Mouse (Mus musculus) forebrain, embryonic 12.5 days (tissue): ENCODE results near the gene Ccp110. TPM values are rescaled to one million over a fixed set of nuclear protein-coding genes. Genes with fewer than 3 reads are reported as not detected.
A peak's percentile ranks its signal among the peaks of the same experiment; 100 is the strongest.

Source experiments
- ATAC-seq: fragments of 200-750 bp; cut with Nextera tagmentation; 2 replicates; pipeline ENCODE4 v1.8.0; 2017; ENCODE audit warnings: moderate TSS enrichment; ENCODE audit not compliant: low FRiP score
- H3K27ac ChIP-seq: fragments of 300-500 bp; sonication (generic); 2 replicates; pipeline ENCODE4 v1.5.1; 2016; ENCODE audit warnings: mild to moderate bottlenecking
- H3K27me3 ChIP-seq: fragments of 300-500 bp; sonication (generic); 2 replicates; pipeline ENCODE4 v1.6.1; 2016; ENCODE audit warnings: mild to moderate bottlenecking
- H3K36me3 ChIP-seq: fragments of 300-500 bp; sonication (generic); replicated peaks from 2 replicates; pipeline ENCODE4 v1.6.1; 2016; ENCODE audit warnings: mild to moderate bottlenecking
- H3K4me1 ChIP-seq: fragments of 300-500 bp; sonication (generic); 2 replicates; pipeline ENCODE4 v1.6.1; 2016
- H3K4me2 ChIP-seq: fragments of 300-500 bp; sonication (generic); 2 replicates; pipeline ENCODE4 v1.6.1; 2016; ENCODE audit warnings: mild to moderate bottlenecking, moderate library complexity
- H3K4me3 ChIP-seq: fragments of 300-500 bp; sonication (generic); replicated peaks from 2 replicates; pipeline ENCODE4 v1.5.1; 2016; ENCODE audit warnings: mild to moderate bottlenecking
- H3K9ac ChIP-seq: fragments of 300-500 bp; sonication (generic); 2 replicates; pipeline ENCODE4 v1.6.1; 2016; ENCODE audit warnings: mild to moderate bottlenecking
- H3K9me3 ChIP-seq: fragments of 300-500 bp; sonication (generic); 2 replicates; pipeline ENCODE4 v1.6.1; 2016
- WGBS: fragments of 180-500 bp; shearing (Covaris S2); methylation state at CpG from one replicate; pipeline ENCODE4 v1.1.7; 2016; 5-methylcytosine and 5-hydroxymethylcytosine counted together
- polyA plus RNA-seq: library from polyadenylated mRNA; unstranded; fragments of >200 nt; fragmentation: Nextera tagmentation; extraction: Ambion mirVana; gene quantifications from 2 replicates; pipeline ENCODE4 v1.2.1, GENCODE M21; 2016

Ccp110 gene
- polyA plus RNA-seq, result 44.8 and 57.6 TPM in 2 replicates

- H3K4me3 ChIP-seq, result peak within 1 kb of the TSS; percentile 86
- peak within 1 kb of the TSS; percentile 70 for H3K27ac ChIP-seq
- under 1% methylated on average over 48 of the region's 48 CpGs for WGBS
- H3K36me3 ChIP-seq, result peaks cover 15% of the 10 kb centered on the region
- no peaks in the 10 kb centered on the region for H3K9me3 ChIP-seq
- H3K9ac ChIP-seq, result peak within 1 kb of the TSS; percentile 80
- peaks cover 15% of the 10 kb centered on the region for H3K4me1 ChIP-seq
- ATAC-seq, result peak; percentile 97
- H3K4me2 ChIP-seq, result peak within 1 kb of the TSS; percentile 77
- H3K27me3 ChIP-seq, result peaks cover 2% of the 10 kb centered on the region; the same call in 1 of the 2 replicates
Measured at GRCm38 (mm10) chr7:118712228-118713173, at the start of gene Ccp110. Gene Ccp110, plus strand, starts transcription at chr7:118712552.

GRCm38 (mm10) chr7:118667773-118668172, 44.6 kb upstream of the Ccp110 start:
- Histone ChIP-seq H3K36me3 (no peaks in the 10 kb centered on the region), H3K27ac (no peak overlapping the region), H3K4me3 (no peak overlapping the region), H3K4me1 (no peaks in the 10 kb centered on the region), H3K27me3 (no peaks in the 10 kb centered on the region), H3K9me3 (peaks cover 8% of the 10 kb centered on the region; the same call in 1 of the 2 replicates), H3K4me2 (no peak overlapping the region), H3K9ac (no peak overlapping the region)
- no peak for ATAC-seq
- WGBS, result 98% methylated on average over 2 of the region's 2 CpGs

DNA sequence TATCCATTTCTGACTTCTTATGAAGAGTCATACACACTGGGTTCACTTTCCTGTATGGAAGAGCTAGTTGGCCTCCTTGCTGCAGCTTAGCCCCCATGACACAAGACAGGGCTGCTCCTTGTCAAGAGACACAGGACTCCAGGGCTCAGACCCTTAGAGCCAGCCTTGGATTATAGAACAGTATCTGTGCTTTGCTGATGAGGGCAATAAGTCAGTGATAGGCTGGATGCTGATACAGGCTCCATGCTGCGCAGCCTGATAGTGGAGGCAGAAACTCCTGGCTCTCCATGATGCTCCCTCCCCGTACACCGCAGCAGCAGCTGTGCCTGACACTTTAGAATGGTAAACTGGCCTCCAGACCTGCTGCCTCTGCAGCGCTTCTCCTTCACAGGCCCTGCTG, 42.2 kb upstream of the Ccp110 start:
- Histone ChIP-seq H3K4me2 (no peak overlapping the region), H3K27ac (no peak overlapping the region), H3K36me3 (no peaks in the 10 kb centered on the region), H3K4me1 (no peaks in the 10 kb centered on the region), H3K9me3 (no peaks in the 10 kb centered on the region), H3K27me3 (no peaks in the 10 kb centered on the region), H3K9ac (no peak overlapping the region), H3K4me3 (no peak overlapping the region)
- no peak for ATAC-seq
- 83% methylated on average over 4 of the region's 4 CpGs for WGBS

- WGBS, result 84% methylated on average over 4 of the region's 4 CpGs
- no peaks in the 10 kb centered on the region for H3K36me3 ChIP-seq
- no peak overlapping the region for H3K27ac ChIP-seq
- H3K4me3 ChIP-seq, result no peak overlapping the region
- H3K4me1 ChIP-seq, result no peaks in the 10 kb centered on the region
- H3K27me3 ChIP-seq, result no peaks in the 10 kb centered on the region
- H3K4me2 ChIP-seq, result no peak overlapping the region
- H3K9ac ChIP-seq, result no peak overlapping the region
- no peak for ATAC-seq
- H3K9me3 ChIP-seq, result no peaks in the 10 kb centered on the region
Measured at GRCm38 (mm10) chr7:118676826-118677225, 35.5 kb upstream of the Ccp110 start.

- WGBS, result 26% methylated on average over 5 of the region's 5 CpGs
- no peaks in the 10 kb centered on the region for H3K4me1 ChIP-seq
- peaks cover 57% of the 10 kb centered on the region for H3K36me3 ChIP-seq
- H3K27me3 ChIP-seq, result no peaks in the 10 kb centered on the region
- H3K9me3 ChIP-seq, result no peaks in the 10 kb centered on the region
- H3K9ac ChIP-seq, result no peak overlapping the region
- H3K4me3 ChIP-seq, result no peak overlapping the region
- H3K27ac ChIP-seq, result no peak overlapping the region
- peak; percentile 63 for ATAC-seq
- no peak overlapping the region for H3K4me2 ChIP-seq
Measured at GRCm38 (mm10) chr7:118688199-118688598, 24.2 kb upstream of the Ccp110 start.

DNA sequence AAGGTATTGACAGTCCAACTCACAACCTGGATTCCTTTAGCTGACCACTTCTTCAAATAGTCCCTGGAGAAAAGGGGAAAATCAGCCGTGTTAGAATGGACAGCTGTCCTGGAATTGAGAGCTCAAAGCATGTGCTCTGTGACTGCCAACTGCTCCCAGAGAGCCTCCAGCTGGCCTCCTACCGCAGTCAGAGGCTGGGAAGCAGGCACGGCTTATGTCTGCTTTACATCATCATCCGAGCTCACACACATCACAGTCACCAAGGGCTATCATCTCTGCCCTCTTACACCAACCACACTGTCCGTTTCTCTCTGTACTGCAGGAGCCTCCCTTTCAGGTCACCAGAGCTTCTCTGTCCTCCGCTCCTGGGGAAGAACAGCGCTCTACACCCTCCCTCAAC, 23.3 kb upstream of the Ccp110 start:
- H3K36me3 ChIP-seq, result peaks cover 66% of the 10 kb centered on the region
- no peak overlapping the region for H3K9ac ChIP-seq
- no peak overlapping the region for H3K27ac ChIP-seq
- no peak overlapping the region for H3K4me2 ChIP-seq
- 93% methylated on average over 7 of the region's 7 CpGs for WGBS
- H3K27me3 ChIP-seq, result no peaks in the 10 kb centered on the region
- H3K4me3 ChIP-seq, result no peak overlapping the region
- no peaks in the 10 kb centered on the region for H3K9me3 ChIP-seq
- no peak for ATAC-seq
- no peaks in the 10 kb centered on the region for H3K4me1 ChIP-seq

DNA sequence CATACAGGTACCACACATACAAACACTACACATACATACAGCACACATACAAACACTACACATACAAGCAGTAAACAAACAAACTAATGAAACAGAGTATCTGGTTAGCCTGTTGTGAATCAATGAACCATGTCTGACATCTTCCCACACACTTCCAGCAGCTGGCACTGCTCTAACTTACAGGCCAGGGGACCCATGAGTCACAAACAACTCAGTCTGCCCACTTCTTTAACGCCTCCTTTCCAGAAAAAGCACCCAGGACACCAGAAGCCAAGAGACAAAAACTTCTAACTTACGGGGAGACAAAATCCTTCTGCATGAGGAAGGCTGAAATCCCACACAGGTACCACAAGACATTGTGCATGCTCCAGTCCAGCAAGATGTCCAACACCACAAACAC, 21.1 kb upstream of the Ccp110 start:
- Histone ChIP-seq H3K4me3 (no peak overlapping the region), H3K27ac (no peak overlapping the region), H3K27me3 (no peaks in the 10 kb centered on the region), H3K36me3 (peaks cover 86% of the 10 kb centered on the region), H3K4me1 (no peaks in the 10 kb centered on the region), H3K4me2 (no peak overlapping the region), H3K9me3 (no peaks in the 10 kb centered on the region), H3K9ac (no peak overlapping the region)
- ATAC-seq, result no peak
- WGBS, result 91% methylated on average over 2 of the region's 2 CpGs

- Histone ChIP-seq H3K4me3 (no peak overlapping the region), H3K27ac (no peak overlapping the region), H3K36me3 (peaks cover 75% of the 10 kb centered on the region), H3K4me2 (no peak overlapping the region), H3K9ac (no peak overlapping the region), H3K27me3 (no peaks in the 10 kb centered on the region), H3K4me1 (no peaks in the 10 kb centered on the region), H3K9me3 (no peaks in the 10 kb centered on the region)
- 96% methylated on average over 6 of the region's 6 CpGs for WGBS
- ATAC-seq, result no peak
Measured at GRCm38 (mm10) chr7:118696146-118696545, 16.2 kb upstream of the Ccp110 start.

DNA sequence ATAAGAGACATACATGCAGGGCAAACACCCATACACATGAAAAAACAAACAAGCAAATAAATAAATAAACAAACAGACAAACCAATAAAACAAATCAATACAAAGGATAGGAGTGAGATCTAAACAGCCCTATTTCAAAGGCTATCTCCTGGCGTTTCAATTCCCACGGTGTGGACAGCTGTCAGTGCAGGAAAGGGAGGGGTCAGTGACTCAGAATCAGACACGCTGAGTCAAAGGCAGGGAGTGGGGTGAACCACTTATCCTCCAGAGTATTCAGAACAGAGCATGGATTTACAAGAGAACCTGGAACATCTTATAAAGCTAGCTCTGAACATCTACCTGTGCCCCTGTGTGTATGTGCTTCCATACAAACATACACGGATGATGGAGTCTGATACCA, 15.2 kb upstream of the Ccp110 start:
- H3K27me3 ChIP-seq, result no peaks in the 10 kb centered on the region
- no peak overlapping the region for H3K27ac ChIP-seq
- H3K36me3 ChIP-seq, result peaks cover 68% of the 10 kb centered on the region
- no peak overlapping the region for H3K4me3 ChIP-seq
- no peaks in the 10 kb centered on the region for H3K4me1 ChIP-seq
- no peak overlapping the region for H3K9ac ChIP-seq
- no peaks in the 10 kb centered on the region for H3K9me3 ChIP-seq
- no peak overlapping the region for H3K4me2 ChIP-seq
- no peak for ATAC-seq
- WGBS, result 83% methylated on average over 4 of the region's 4 CpGs

GRCm38 (mm10) chr7:118698882-118699281, 13.5 kb upstream of the Ccp110 start:
- no peaks in the 10 kb centered on the region for H3K27me3 ChIP-seq
- 97% methylated on average over 9 of the region's 9 CpGs for WGBS
- peaks cover 52% of the 10 kb centered on the region for H3K36me3 ChIP-seq
- H3K4me2 ChIP-seq, result no peak overlapping the region
- no peaks in the 10 kb centered on the region for H3K9me3 ChIP-seq
- peaks cover 8% of the 10 kb centered on the region for H3K4me1 ChIP-seq
- no peak overlapping the region for H3K4me3 ChIP-seq
- H3K27ac ChIP-seq, result no peak overlapping the region
- H3K9ac ChIP-seq, result no peak overlapping the region
- ATAC-seq, result no peak

DNA sequence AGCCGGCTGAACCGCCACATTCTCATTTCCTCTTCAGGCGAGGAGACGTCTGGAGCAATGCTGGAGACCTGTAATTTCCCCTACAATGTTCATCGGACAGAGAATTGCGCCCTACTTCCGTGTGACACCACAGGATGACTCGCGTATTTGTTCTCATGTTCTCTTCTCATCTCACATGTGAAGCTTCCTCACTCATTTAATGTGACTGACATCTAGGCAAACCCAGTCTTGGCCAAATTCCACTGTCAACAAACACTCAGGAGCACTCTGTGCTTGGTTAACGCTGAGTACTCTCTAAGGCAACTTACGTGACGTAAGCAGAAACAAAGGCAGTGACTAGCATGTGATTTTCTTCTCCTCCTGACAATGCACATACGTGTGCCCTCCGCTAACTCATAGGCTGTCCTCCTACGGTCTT, 9.2 kb upstream of the Ccp110 start:
- ATAC-seq, result no peak
- Histone ChIP-seq H3K27ac (no peak overlapping the region), H3K9me3 (no peaks in the 10 kb centered on the region), H3K9ac (no peak overlapping the region), H3K4me1 (peaks cover 27% of the 10 kb centered on the region), H3K4me3 (no peak overlapping the region), H3K36me3 (peaks cover 13% of the 10 kb centered on the region), H3K4me2 (no peak overlapping the region), H3K27me3 (no peaks in the 10 kb centered on the region)
- 94% methylated on average over 15 of the region's 15 CpGs for WGBS

- peaks cover 3% of the 10 kb centered on the region; the same call in 1 of the 2 replicates for H3K36me3 ChIP-seq
- peaks cover 27% of the 10 kb centered on the region for H3K4me1 ChIP-seq
- H3K9me3 ChIP-seq, result no peaks in the 10 kb centered on the region
- H3K4me2 ChIP-seq, result peak overlapping the region; percentile 77
- no peak for ATAC-seq
- 86% methylated on average over 9 of the region's 9 CpGs for WGBS
- H3K4me3 ChIP-seq, result peak overlapping the region; percentile 90
- no peak overlapping the region for H3K27ac ChIP-seq
- H3K27me3 ChIP-seq, result no peaks in the 10 kb centered on the region
- H3K9ac ChIP-seq, result peak overlapping the region; percentile 93
Measured at GRCm38 (mm10) chr7:118704001-118704850, 8.1 kb upstream of the Ccp110 start.
